Mouse (Mus musculus) adrenal gland, adult 8-10 months (tissue): Measurements from ENCODE around the gene Rab39b. TPM values are rescaled to one million over a fixed set of nuclear protein-coding genes. Genes with fewer than 3 reads are reported as not detected.

Experiments used
- DNase-seq: peaks from one replicate; pipeline ENCODE4 v3.0.0; 2022
- total RNA-seq, 4 experiments: library from RNA; stranded (reverse); gene quantifications; 2 replicates each; pipeline ENCODE4 v1.2.4; 2022

Gene Rab39b
- total RNA-seq: 1 to 10 TPM; 1.3 to 2.1 (median 1.7) TPM

GRCm38 (mm10) chrX:75577582-75578324, at the start of gene Rab39b:
TSS of gene Rab39b (minus strand) at chrX:75578231.
- DNase-seq: peak; percentile 1

- no peak for DNase-seq
Observed at GRCm38 (mm10) chrX:75578539-75578938, 508 bp upstream of the Rab39b start.

Other genes with a start within 250 kb of the Rab39b start
- 100 to 1,000 TPM in 1 of 4 experiments, 10 to 100 TPM in 3; 71.5 to 114 (median 80.3) TPM for gene Fundc2, start 195.8 kb downstream of the Rab39b start, total RNA-seq
- gene F8, start 195.6 kb downstream of the Rab39b start, total RNA-seq: 10 to 100 TPM in 3 of 4 experiments, 1 to 10 TPM in 1; 6.8 to 14.8 (median 12.1) TPM
- 10 to 100 TPM; 11.1 to 12.9 (median 12.1) TPM for gene Cmc4, start 161.6 kb downstream of the Rab39b start, total RNA-seq
- gene Mtcp1, start 161.6 kb downstream of the Rab39b start, total RNA-seq: 10 to 100 TPM in 3 of 4 experiments, 1 to 10 TPM in 1; 7.6 to 17.4 (median 14.2) TPM
- 10 to 100 TPM; 24.0 to 32.5 (median 31.1) TPM for gene Brcc3, start 161.6 kb downstream of the Rab39b start, total RNA-seq
- gene Vbp1, start 63.9 kb downstream of the Rab39b start, total RNA-seq: 10 to 100 TPM; 41.8 to 62.4 (median 52.3) TPM